Mouse (Mus musculus): Measurements from ENCODE around the gene Tmem151a. TPM values are rescaled to one million over a fixed set of nuclear protein-coding genes. Genes with fewer than 3 reads are reported as not detected.

The Tmem151a gene
- total and polyA plus RNA-seq, 3 experiments = not detected

- Histone ChIP-seq H3K79me2 (replicated peaks; ENCODE audit: control insufficient read depth, extremely low read depth, insufficient read depth, poor library complexity, severe bottlenecking) (peaks cover 5% of the 10 kb centered on the region; the same call in 1 of the 2 replicates), H3K36me3 (replicated peaks in 1 of 2; ENCODE audit: control insufficient read depth in 1 of 2, insufficient read depth in 1 of 2, low read length in 1 of 2) (peaks cover 33 to 69% of the 10 kb centered on the region in 2 experiments), H3K4me1 (ENCODE audit: control insufficient read depth in 1 of 2, insufficient read depth in 2 of 2) (peaks cover 6 to 22% of the 10 kb centered on the region in 2 experiments; a peak in 3 of 4 replicates), H3K9me3 (replicated peaks; ENCODE audit: low read length) (no peaks in the 10 kb centered on the region), H3K27me3 (replicated peaks) (no peaks in the 10 kb centered on the region), H3K27ac (ENCODE audit: insufficient read depth, low read depth) (no peak overlapping the region), H3K9ac (ENCODE audit: insufficient read depth, low read depth) (no peak overlapping the region), H3K4me2 (ENCODE audit: insufficient read depth, low read depth, poor library complexity, severe bottlenecking) (no peak overlapping the region), H3K4me3 (replicated peaks in 1 of 3; ENCODE audit: low read depth in 2 of 3, low read length in 2 of 3, poor library complexity in 1 of 3) (no peak overlapping the region)
- dilution Hi-C loops (cut with MboI; ENCODE audit: extremely low pct_ligation_motif_present, extremely low pct_unique_long_range_greater_than_20kb, low sequenced_read_pairs) = no loop called here
- TF ChIP-seq ZNF384 (IDR thresholded peaks at IDR 0.05; ENCODE audit: low read depth, low read length) = no peak
- no peak for TF ChIP-seq POLR2A (IDR thresholded peaks at IDR 0.05; ENCODE audit: low read depth, low read length)
- TF ChIP-seq BHLHE40 (IDR thresholded peaks at IDR 0.05; ENCODE audit: low read depth, low read length) = no peak
- no peak for TF ChIP-seq USF2 (conservative IDR thresholded peaks at IDR 0.05; ENCODE audit: low read depth, low read length)
- no peak for TF ChIP-seq NELFE (IDR thresholded peaks at IDR 0.05; ENCODE audit: low read depth, low read length)
- TF ChIP-seq ELF1 (IDR thresholded peaks at IDR 0.05; ENCODE audit: low read depth, low read length) = no peak
- no peak for TF ChIP-seq ZMIZ1 (IDR thresholded peaks at IDR 0.05; ENCODE audit: low read depth, low read length)
- TF ChIP-seq EP300 (IDR thresholded peaks at IDR 0.05; ENCODE audit: low read length) = no peak
- no peak for TF ChIP-seq PAX5 (IDR thresholded peaks at IDR 0.05; ENCODE audit: low read length)
- no peak for TF ChIP-seq POLR2AphosphoS2 (IDR thresholded peaks at IDR 0.05; ENCODE audit: low read depth, low read length)
- no peak for TF ChIP-seq E2F4 (IDR thresholded peaks at IDR 0.05; ENCODE audit: insufficient replicate concordance, low read depth, low read length)
- TF ChIP-seq SIN3A (IDR thresholded peaks at IDR 0.05; ENCODE audit: low read length) = no peak
- no peak for TF ChIP-seq MAX (IDR thresholded peaks at IDR 0.05; ENCODE audit: low read length)
- no peak for TF ChIP-seq GABPA (IDR thresholded peaks at IDR 0.05; ENCODE audit: insufficient replicate concordance, low read depth, low read length)
- TF ChIP-seq HCFC1 (IDR thresholded peaks at IDR 0.05; ENCODE audit: low read depth, low read length) = no peak
- no peak for TF ChIP-seq CTCF (conservative IDR thresholded peaks at IDR 0.05 in 1 of 2, IDR thresholded peaks at IDR 0.05 in 1 of 2; ENCODE audit: low read depth in 2 of 2, low read length in 2 of 2)
- TF ChIP-seq UBTF (IDR thresholded peaks at IDR 0.05; ENCODE audit: low read depth, low read length) = no peak
- no peak for DNase-seq (ENCODE audit: extremely low read depth)
- in situ Hi-C loops (cut with MboI; ENCODE audit: low pct_ligation_motif_present, low pct_unique_long_range_greater_than_20kb, low sequenced_read_pairs) = no loop called here
These were observed 23.4 kb upstream of the Tmem151a start for GRCm38 (mm10) chr19:5108702-5109101.

GRCm38 (mm10) chr19:5108271-5108575 lies 22.9 kb upstream of the Tmem151a start:
- Histone ChIP-seq H3K4me1 (ENCODE audit: control insufficient read depth in 1 of 2, insufficient read depth in 2 of 2) (peaks cover 6 to 22% of the 10 kb centered on the region in 2 experiments; a peak in 3 of 4 replicates), H3K27ac (ENCODE audit: insufficient read depth, low read depth) (no peak overlapping the region), H3K36me3 (replicated peaks in 1 of 2; ENCODE audit: control insufficient read depth in 1 of 2, insufficient read depth in 1 of 2, low read length in 1 of 2) (peaks cover 38 to 69% of the 10 kb centered on the region in 2 experiments), H3K79me2 (replicated peaks; ENCODE audit: control insufficient read depth, extremely low read depth, insufficient read depth, poor library complexity, severe bottlenecking) (peaks cover 5% of the 10 kb centered on the region; the same call in 1 of the 2 replicates), H3K9ac (ENCODE audit: insufficient read depth, low read depth) (no peak overlapping the region), H3K4me2 (ENCODE audit: insufficient read depth, low read depth, poor library complexity, severe bottlenecking) (no peak overlapping the region), H3K9me3 (replicated peaks; ENCODE audit: low read length) (no peaks in the 10 kb centered on the region), H3K27me3 (replicated peaks) (no peaks in the 10 kb centered on the region), H3K4me3 (replicated peaks in 1 of 3; ENCODE audit: low read depth in 2 of 3, low read length in 2 of 3, poor library complexity in 1 of 3) (no peak overlapping the region)
- in situ Hi-C loops (cut with MboI; ENCODE audit: low pct_ligation_motif_present, low pct_unique_long_range_greater_than_20kb, low sequenced_read_pairs) = no loop called here
- dilution Hi-C loops (cut with MboI; ENCODE audit: extremely low pct_ligation_motif_present, extremely low pct_unique_long_range_greater_than_20kb, low sequenced_read_pairs) = no loop called here
- DNase-seq (ENCODE audit: extremely low read depth) = no peak
- TF ChIP-seq MYC (IDR thresholded peaks at IDR 0.05; ENCODE audit: low read depth, low read length) = no peak
- peak in 1 of 2 experiments; percentile 53; a peak in 2 of 4 replicates for TF ChIP-seq CTCF (conservative IDR thresholded peaks at IDR 0.05 in 1 of 2, IDR thresholded peaks at IDR 0.05 in 1 of 2; ENCODE audit: low read depth in 2 of 2, low read length in 2 of 2)
